Mouse (Mus musculus) heart, postnatal 0 days (tissue): ENCODE measurements around the gene Lim2.

Experiments
- CTCF ChIP-seq: IDR thresholded peaks from 2 replicates; pipeline ENCODE4 v1.5.1; 2016; ENCODE audit warnings: antibody characterized with exemption, control low read depth, low read depth
- EP300 ChIP-seq: IDR thresholded peaks from 2 replicates; pipeline ENCODE4 v1.6.1; 2016; ENCODE audit warnings: antibody characterized with exemption, low read depth

DNA sequence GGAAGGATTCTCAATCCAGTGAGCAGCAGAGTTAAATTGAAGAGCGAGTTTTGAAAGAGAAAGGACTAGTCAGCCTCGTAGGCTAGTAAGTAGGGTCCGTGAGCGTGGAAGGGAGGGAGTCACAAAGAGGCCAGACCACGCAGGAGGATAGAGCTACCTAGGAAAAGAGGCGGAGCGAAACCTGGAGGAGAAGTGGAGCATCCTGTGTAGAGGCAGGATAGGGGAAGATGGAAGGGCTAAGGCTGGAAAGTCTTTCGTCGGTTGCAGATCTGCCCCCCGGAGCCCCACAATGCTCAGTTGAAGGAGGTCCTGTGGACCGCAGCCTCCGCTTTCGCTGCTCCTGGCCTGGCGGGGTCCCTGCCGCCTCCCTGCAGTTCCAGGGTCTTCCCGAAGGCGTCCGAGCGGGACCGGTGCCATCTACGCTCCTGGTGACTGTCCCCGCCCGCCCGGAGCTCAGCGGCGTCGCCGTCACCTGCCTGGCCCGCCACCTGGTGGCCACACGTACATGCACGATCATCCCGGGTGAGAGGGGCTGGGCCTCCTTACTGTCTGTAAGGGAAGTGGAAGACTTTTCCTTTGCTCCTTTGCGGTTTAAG, 38.7 kb downstream of the Lim2 start:
- peak; percentile 96 for TF ChIP-seq CTCF
- TF ChIP-seq EP300 = no peak
